Mouse (Mus musculus) liver, embryonic 14.5 days (tissue): ENCODE data around the gene Sgf29. TPM values are rescaled to one million over a fixed set of nuclear protein-coding genes. Genes with fewer than 3 reads are reported as not detected.

Source experiments
- ATAC-seq: fragments of 200-750 bp; cut with Nextera tagmentation; 2 replicates; pipeline ENCODE4 v1.8.0; 2017; ENCODE audit warnings: moderate number of reproducible peaks, mild to moderate bottlenecking, moderate library complexity; ENCODE audit not compliant: insufficient read depth
- DNase-seq, 3 experiments: peaks; one replicate each; pipeline ENCODE4 v3.0.0-alpha.2; 2012 to 2013; ENCODE audit warnings: low read depth in 3 of 3, low spot score in 3 of 3
- H3K27ac ChIP-seq: fragments of 300-500 bp; sonication (generic); 2 replicates; pipeline ENCODE4 v1.5.1; 2014; ENCODE audit warnings: moderate library complexity, mild to moderate bottlenecking, control low read depth, inconsistent platforms
- H3K27me3 ChIP-seq: fragments of 300-500 bp; sonication (generic); 2 replicates; pipeline ENCODE4 v1.6.1; 2014; ENCODE audit warnings: mild to moderate bottlenecking, low read length, moderate library complexity; ENCODE audit not compliant: control insufficient read depth, insufficient read depth
- H3K36me3 ChIP-seq: fragments of 300-500 bp; sonication (generic); replicated peaks from 2 replicates; pipeline ENCODE4 v1.6.1; 2014; ENCODE audit warnings: low read depth; ENCODE audit not compliant: control insufficient read depth, insufficient read depth
- H3K4me1 ChIP-seq, 2 experiments: fragments of 200-500 bp in 1 of 2; fragments of 300-500 bp in 1 of 2; sonication (generic) in 1 of 2; replicated peaks; 2 replicates each; pipeline ENCODE4 v1.6.1; 2012 to 2014; ENCODE audit warnings: antibody characterized with exemption in 1 of 2, inconsistent platforms in 1 of 2, low read length in 1 of 2; ENCODE audit not compliant: control insufficient read depth in 2 of 2, insufficient read depth in 2 of 2
- H3K4me2 ChIP-seq: fragments of 300-500 bp; sonication (generic); 2 replicates; pipeline ENCODE4 v1.6.1; 2014; ENCODE audit warnings: low read depth, mild to moderate bottlenecking, control low read depth, moderate library complexity
- H3K4me3 ChIP-seq, 2 experiments: fragments of 200-500 bp in 1 of 2; fragments of 300-500 bp in 1 of 2; sonication (generic) in 1 of 2; 2 replicates each; pipeline ENCODE4 v1.5.1; 2012 to 2014; ENCODE audit warnings: low read depth in 2 of 2, low read length in 2 of 2, mild to moderate bottlenecking in 2 of 2, control low read depth in 1 of 2, inconsistent platforms in 1 of 2, moderate library complexity in 1 of 2; ENCODE audit not compliant: insufficient read depth in 1 of 2
- H3K9ac ChIP-seq: fragments of 300-500 bp; sonication (generic); replicated peaks from 2 replicates; pipeline ENCODE4 v1.6.1; 2014; ENCODE audit warnings: mild to moderate bottlenecking, control low read depth, moderate library complexity
- H3K9me3 ChIP-seq: fragments of 300-500 bp; sonication (generic); 2 replicates; pipeline ENCODE4 v1.6.1; 2016; ENCODE audit warnings: low read length, mixed read lengths; ENCODE audit not compliant: control insufficient read depth
- CTCF ChIP-seq: IDR thresholded peaks from 2 replicates; pipeline ENCODE4 v1.5.1; 2016; ENCODE audit warnings: antibody characterized with exemption, low read depth, control low read depth
- EP300 ChIP-seq: IDR thresholded peaks from 2 replicates; pipeline ENCODE4 v1.6.1; 2016; ENCODE audit warnings: antibody characterized with exemption, low read depth
- WGBS: fragments of 180-500 bp; shearing (Covaris S2); extraction: QIAGEN DNeasy Blood & Tissue Kit; methylation state at CpG from one replicate; pipeline ENCODE4 v1.1.7; 2014; ENCODE audit not compliant: insufficient replicate concordance; 5-methylcytosine and 5-hydroxymethylcytosine counted together
- polyA plus RNA-seq, 2 experiments: library from polyadenylated mRNA; depleted of rRNA in 1 of 2; stranded (reverse) in 1 of 2; unstranded in 1 of 2; fragments of >200 nt; fragmentation: Nextera tagmentation in 1 of 2; extraction: Ambion mirVana in 1 of 2; gene quantifications; 2 replicates each; pipeline versions ENCODE4 v1.2.1 to v1.2.3; 2012 to 2014

The Sgf29 gene
- polyA plus RNA-seq, 2 experiments: 23.6 to 24.7 TPM

GRCm38 (mm10) chr7:126694441-126695051 lies 45.4 kb downstream of the Sgf29 start:
- DNase-seq (no peak), ATAC-seq (no peak)
- 56% methylated on average over 10 of the region's 10 CpGs for WGBS
- TF ChIP-seq EP300 (no peak), CTCF (no peak)
- peaks cover 4 to 5% of the 10 kb centered on the region in 2 experiments; a peak in 3 of 4 replicates for H3K4me1 ChIP-seq
- no peaks in the 10 kb centered on the region for H3K9me3 ChIP-seq
- no peak overlapping the region for H3K27ac ChIP-seq
- H3K36me3 ChIP-seq: no peaks in the 10 kb centered on the region
- peak overlapping the region in 1 of 2 experiments; percentile 75; a peak in 2 of 4 replicates for H3K4me3 ChIP-seq
- no peak overlapping the region for H3K9ac ChIP-seq
- H3K4me2 ChIP-seq: peak overlapping the region; percentile 91
- no peaks in the 10 kb centered on the region for H3K27me3 ChIP-seq

GRCm38 (mm10) chr7:126695210-126695611 lies 46.1 kb downstream of the Sgf29 start, which contains the start of gene Bola2:
Gene Bola2 (plus strand): TSS chr7:126695401.
- no peaks in the 10 kb centered on the region for H3K36me3 ChIP-seq
- peak; percentile 80 for ATAC-seq
- H3K4me2 ChIP-seq: peak within 1 kb of the TSS; percentile 91
- peak within 1 kb of the TSS; percentile 79 for H3K27ac ChIP-seq
- no peaks in the 10 kb centered on the region for H3K27me3 ChIP-seq
- peak within 1 kb of the TSS; percentile 89 for H3K9ac ChIP-seq
- under 1% methylated on average over 31 of the region's 31 CpGs for WGBS
- TF ChIP-seq EP300 (no peak), CTCF (no peak)
- peak within 1 kb of the TSS; percentile 70 to 75 for H3K4me3 ChIP-seq
- H3K9me3 ChIP-seq: no peaks in the 10 kb centered on the region
- DNase-seq: peak; percentile 63 to 73 (median 65)
- H3K4me1 ChIP-seq: peaks cover 4 to 5% of the 10 kb centered on the region in 2 experiments; a peak in 3 of 4 replicates

- no peaks in the 10 kb centered on the region for H3K36me3 ChIP-seq
- WGBS: under 1% methylated on average over 40 of the region's 40 CpGs
- H3K27ac ChIP-seq: peak within 1 kb of the TSS; percentile 79
- H3K9me3 ChIP-seq: no peaks in the 10 kb centered on the region
- H3K4me3 ChIP-seq: peak within 1 kb of the TSS; percentile 70 to 75
- ATAC-seq (peak; percentile 96), DNase-seq (peak; percentile 95 to 97 (median 96))
- no peaks in the 10 kb centered on the region for H3K27me3 ChIP-seq
- H3K4me2 ChIP-seq: peak within 1 kb of the TSS; percentile 91
- peak within 1 kb of the TSS; percentile 89 for H3K9ac ChIP-seq
- TF ChIP-seq CTCF (peak; percentile 98), EP300 (0 out of 2 replicates have a peak, but pooled peaks have one; percentile 15)
- H3K4me1 ChIP-seq: peaks cover 4 to 5% of the 10 kb centered on the region in 2 experiments; a peak in 3 of 4 replicates
Measured at GRCm38 (mm10) chr7:126695631-126696207, 46.6 kb downstream of the Sgf29 start, which contains the start of gene Slx1b. Gene Slx1b (minus strand): TSS chr7:126695784.

- H3K4me3 ChIP-seq: peak overlapping the region; percentile 70 to 75
- 3% methylated on average over 17 of the region's 17 CpGs for WGBS
- H3K27me3 ChIP-seq: no peaks in the 10 kb centered on the region
- peak overlapping the region; percentile 91 for H3K4me2 ChIP-seq
- no peaks in the 10 kb centered on the region for H3K9me3 ChIP-seq
- H3K36me3 ChIP-seq: no peaks in the 10 kb centered on the region
- peak overlapping the region; percentile 65 for H3K9ac ChIP-seq
- ATAC-seq: no peak
- TF ChIP-seq EP300 (no peak), CTCF (no peak)
- no peak overlapping the region for H3K27ac ChIP-seq
- DNase-seq: no peak
- peaks cover 4 to 9% of the 10 kb centered on the region in 2 experiments; a peak in 3 of 4 replicates for H3K4me1 ChIP-seq
Measured at GRCm38 (mm10) chr7:126696303-126696702, 47.2 kb downstream of the Sgf29 start.

GRCm38 (mm10) chr7:126696886-126697285 lies 47.8 kb downstream of the Sgf29 start:
- Histone ChIP-seq H3K36me3 (no peaks in the 10 kb centered on the region), H3K4me2 (peak overlapping the region; percentile 91), H3K27ac (no peak overlapping the region), H3K9me3 (no peaks in the 10 kb centered on the region), H3K27me3 (no peaks in the 10 kb centered on the region), H3K9ac (peak overlapping the region; percentile 65), H3K4me1 (peaks cover 4 to 10% of the 10 kb centered on the region in 2 experiments; a peak in 3 of 4 replicates), H3K4me3 (peak overlapping the region; percentile 70 to 75)
- no peak for DNase-seq
- TF ChIP-seq CTCF: no peak
- TF ChIP-seq EP300: no peak
- WGBS: 58% methylated on average over 3 of the region's 3 CpGs
- ATAC-seq: no peak
